Comparison of ENCODE assay signal across 12 mouse cellular contexts in genomic region chr2:138040706-138041105, GRCm38 (mm10).
DNase-seq lines count a peak whose midpoint lies in the region; ATAC-seq and TF ChIP-seq lines count a peak whose summit lies in the region.
"Had no signal": no experiment of that assay in that cellular context is flagged by ENCODE, and none has a peak within 500 bp of the region (broad histone marks: within the 10 kb centered on the region; RNA-seq: fewer than 3 reads in every experiment).

No protein-coding gene starts in this region.

- H3K4me1 ChIP-seq in limb, embryonic 13.5 days, result peaks cover 3% of the 10 kb centered on the region; the same call in 1 of the 2 replicates
- no peaks in the 10 kb centered on the region for H3K4me1 ChIP-seq in limb, embryonic 10.5 days
- no peaks in the 10 kb centered on the region for H3K4me1 ChIP-seq in embryonic fibroblast, embryonic 13.5 days (ENCODE audit: control insufficient read depth, insufficient read depth, low read length)
- no peaks in the 10 kb centered on the region for H3K4me1 ChIP-seq in small intestine, adult 2 months (ENCODE audit: control insufficient read depth, insufficient read depth, insufficient read length, low read length)
- H3K4me1 ChIP-seq in midbrain, postnatal 0 days (ENCODE audit: insufficient read depth, low read length), result no peaks in the 10 kb centered on the region
- no peaks in the 10 kb centered on the region for H3K4me1 ChIP-seq in forebrain, embryonic 15.5 days
- H3K4me1 ChIP-seq: heart, embryonic 15.5 days; liver, embryonic 13.5 days had no signal

- H3K27me3 ChIP-seq in limb, embryonic 13.5 days, result no peaks in the 10 kb centered on the region
- H3K27me3 ChIP-seq in limb, embryonic 10.5 days (ENCODE audit: low read depth, poor library complexity, severe bottlenecking), result no peaks in the 10 kb centered on the region
- H3K27me3 ChIP-seq in small intestine, adult 2 months (ENCODE audit: control insufficient read depth, insufficient read depth, low read length), result no peaks in the 10 kb centered on the region
- H3K27me3 ChIP-seq in midbrain, postnatal 0 days (ENCODE audit: insufficient read depth, low read length), result no peaks in the 10 kb centered on the region
- H3K27me3 ChIP-seq in forebrain, embryonic 15.5 days, result no peaks in the 10 kb centered on the region
- H3K27me3 ChIP-seq: heart, embryonic 15.5 days; liver, embryonic 13.5 days; midbrain, embryonic 12.5 days had no signal

- DNase-seq in gastrocnemius, postnatal 25 days, result peak; percentile 4
- DNase-seq in gastrocnemius, adult 8-10 months (ENCODE audit: low spot score in 2 of 2), result no peak
- DNase-seq in limb, embryonic 10.5 days (ENCODE audit: low spot score), result no peak
- no peak for DNase-seq in midbrain, postnatal 0 days (ENCODE audit: low spot score)
- DNase-seq: liver, embryonic 13.5 days had no signal

- no peak overlapping the region for H3K9ac ChIP-seq in limb, embryonic 13.5 days
- H3K9ac ChIP-seq in midbrain, postnatal 0 days (replicated peaks; ENCODE audit: low read length, poor library complexity, severe bottlenecking), result no peak overlapping the region
- no peak overlapping the region for H3K9ac ChIP-seq in forebrain, embryonic 15.5 days (replicated peaks)
- H3K9ac ChIP-seq: heart, embryonic 15.5 days; liver, embryonic 13.5 days; midbrain, embryonic 12.5 days had no signal

- no peak for TF ChIP-seq CTCF in embryonic fibroblast, embryonic 13.5 days (IDR thresholded peaks at IDR 0.05; ENCODE audit: borderline replicate concordance, insufficient read depth, low read length)
- no peak for TF ChIP-seq CTCF in small intestine, adult 2 months (IDR thresholded peaks at IDR 0.05; ENCODE audit: extremely low read depth, insufficient read length, insufficient replicate concordance, low read depth, low read length)
- TF ChIP-seq CTCF in midbrain, postnatal 0 days (IDR thresholded peaks at IDR 0.05), result no peak

- no peak for ATAC-seq in limb, embryonic 13.5 days (ENCODE audit: low FRiP score, low read depth)
- no peak for ATAC-seq in midbrain, postnatal 0 days (ENCODE audit: low FRiP score)
- ATAC-seq in forebrain, embryonic 15.5 days (replicated peaks), result no peak
- ATAC-seq: forebrain, embryonic 14.5 days had no signal

- no peaks in the 10 kb centered on the region for H3K36me3 ChIP-seq in limb, embryonic 13.5 days
- no peaks in the 10 kb centered on the region for H3K36me3 ChIP-seq in limb, embryonic 10.5 days
- no peaks in the 10 kb centered on the region for H3K36me3 ChIP-seq in small intestine, adult 2 months (ENCODE audit: control insufficient read depth, insufficient read depth, low read length)
- no peaks in the 10 kb centered on the region for H3K36me3 ChIP-seq in midbrain, postnatal 0 days (ENCODE audit: insufficient read depth, low read length)
- H3K36me3 ChIP-seq in forebrain, embryonic 15.5 days, result no peaks in the 10 kb centered on the region
- H3K36me3 ChIP-seq: heart, embryonic 15.5 days; liver, embryonic 13.5 days; midbrain, embryonic 12.5 days had no signal

- no peaks in the 10 kb centered on the region for H3K9me3 ChIP-seq in limb, embryonic 13.5 days
- H3K9me3 ChIP-seq in limb, embryonic 10.5 days (replicated peaks), result no peaks in the 10 kb centered on the region
- H3K9me3 ChIP-seq in midbrain, postnatal 0 days (ENCODE audit: low read length), result no peaks in the 10 kb centered on the region
- no peaks in the 10 kb centered on the region for H3K9me3 ChIP-seq in forebrain, embryonic 15.5 days
- H3K9me3 ChIP-seq: heart, embryonic 15.5 days; liver, embryonic 13.5 days; midbrain, embryonic 12.5 days had no signal

- no peak for TF ChIP-seq POLR2A in embryonic fibroblast, embryonic 13.5 days (IDR thresholded peaks at IDR 0.05; ENCODE audit: low read depth, low read length)
- no peak for TF ChIP-seq POLR2A in small intestine, adult 2 months (IDR thresholded peaks at IDR 0.05; ENCODE audit: low read depth, low read length)

- H3K27ac ChIP-seq in limb, embryonic 13.5 days, result peak overlapping the region; percentile 29; the same call in 1 of the 2 replicates
- H3K27ac ChIP-seq in limb, embryonic 10.5 days, result no peak overlapping the region
- peak overlapping the region; percentile 81 for H3K27ac ChIP-seq in embryonic fibroblast, embryonic 13.5 days (ENCODE audit: insufficient read depth, low read length)
- H3K27ac ChIP-seq in small intestine, adult 2 months (ENCODE audit: insufficient read depth, low read depth, low read length), result peak overlapping the region; percentile 67
- H3K27ac ChIP-seq in midbrain, postnatal 0 days (ENCODE audit: low read depth, low read length), result no peak overlapping the region
- no peak overlapping the region for H3K27ac ChIP-seq in forebrain, embryonic 15.5 days (replicated peaks)
- H3K27ac ChIP-seq: heart, embryonic 15.5 days; liver, embryonic 13.5 days; midbrain, embryonic 12.5 days had no signal

- 55% methylated on average over 6 of the region's 6 CpGs for WGBS in limb, embryonic 13.5 days
- whole genome bisulfite sequencing in limb, embryonic 10.5 days, result 83% methylated on average over 6 of the region's 6 CpGs
- whole genome bisulfite sequencing in small intestine, adult 2 months, result 61% methylated on average over 6 of the region's 6 CpGs
- WGBS in midbrain, postnatal 0 days, result 86% methylated on average over 6 of the region's 6 CpGs
- 89% methylated on average over 6 of the region's 6 CpGs for WGBS in forebrain, embryonic 15.5 days

- no peak overlapping the region for H3K4me3 ChIP-seq in limb, embryonic 13.5 days
- no peak overlapping the region for H3K4me3 ChIP-seq in limb, embryonic 10.5 days
- H3K4me3 ChIP-seq in embryonic fibroblast, embryonic 13.5 days (ENCODE audit: insufficient read depth, low read length), result no peak overlapping the region
- H3K4me3 ChIP-seq in small intestine, adult 2 months (ENCODE audit: low read depth, low read length), result no peak overlapping the region
- no peak overlapping the region for H3K4me3 ChIP-seq in midbrain, postnatal 0 days (ENCODE audit: low read depth, low read length)
- no peak overlapping the region for H3K4me3 ChIP-seq in forebrain, embryonic 15.5 days
- H3K4me3 ChIP-seq: heart, embryonic 15.5 days; liver, embryonic 13.5 days; midbrain, embryonic 12.5 days had no signal

- H3K4me2 ChIP-seq in limb, embryonic 13.5 days (replicated peaks), result no peak overlapping the region
- H3K4me2 ChIP-seq in midbrain, postnatal 0 days (ENCODE audit: low read depth, low read length, poor library complexity, severe bottlenecking), result no peak overlapping the region
- no peak overlapping the region for H3K4me2 ChIP-seq in forebrain, embryonic 15.5 days (replicated peaks)
- H3K4me2 ChIP-seq: heart, embryonic 15.5 days; liver, embryonic 13.5 days; midbrain, embryonic 12.5 days had no signal

Comparison
In these comparisons a context has a peak if more than half of its experiments do, and no peak if none do; other contexts are left out.
1. H3K27ac ChIP-seq: peak in limb, embryonic 13.5 days (single experiment), embryonic fibroblast, embryonic 13.5 days (single experiment) and small intestine, adult 2 months (single experiment); none in limb, embryonic 10.5 days (single experiment), midbrain, postnatal 0 days (single experiment) and forebrain, embryonic 15.5 days (single experiment).